Comparison of ENCODE assay signal across 12 mouse cellular contexts in the genomic region with DNA sequence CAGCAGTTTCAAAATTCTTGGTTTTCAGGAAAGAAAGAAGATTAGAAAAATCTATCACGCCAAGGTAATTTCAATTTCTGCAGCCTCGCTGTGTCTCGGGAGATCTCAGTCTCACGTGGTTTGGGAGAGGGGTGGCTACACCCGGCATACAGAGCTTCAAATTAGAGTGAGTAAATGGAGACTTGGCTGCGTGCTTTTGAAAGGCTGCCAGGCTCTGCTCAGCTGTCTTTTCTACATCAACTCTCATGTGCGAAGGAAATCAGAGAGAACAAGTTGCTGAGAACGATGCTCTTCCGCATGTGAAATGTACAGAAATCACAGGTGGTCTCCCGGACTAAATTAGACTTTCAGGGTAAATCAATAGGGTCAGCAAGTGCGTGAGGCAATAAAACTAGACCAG.
DNase-seq lines count a peak whose midpoint lies in the region; ATAC-seq and TF ChIP-seq lines count a peak whose summit lies in the region.
"Had no signal": no experiment of that assay in that cellular context is flagged by ENCODE, and none has a peak within 500 bp of the region (broad histone marks: within the 10 kb centered on the region; RNA-seq: fewer than 3 reads in every experiment).

No protein-coding gene starts in this region.

- no peak overlapping the region for H3K4me3 ChIP-seq in hindbrain, embryonic 15.5 days
- H3K4me3 ChIP-seq in hindbrain, embryonic 11.5 days (ENCODE audit: low read depth, low read length): no peak overlapping the region
- no peak overlapping the region for H3K4me3 ChIP-seq in midbrain, postnatal 0 days (ENCODE audit: low read depth, low read length)

- peak overlapping the region; percentile 16 for H3K4me2 ChIP-seq in hindbrain, embryonic 15.5 days
- no peak overlapping the region for H3K4me2 ChIP-seq in hindbrain, embryonic 11.5 days (replicated peaks; ENCODE audit: low read depth, low read length)
- no peak overlapping the region; the same call in 1 of the 2 replicates for H3K4me2 ChIP-seq in midbrain, postnatal 0 days (ENCODE audit: low read depth, low read length, poor library complexity, severe bottlenecking)

- ATAC-seq in hindbrain, embryonic 15.5 days (ENCODE audit: low FRiP score, low read depth): 0 out of 2 replicates have a peak, but pooled peaks have one; percentile 61
- no peak for ATAC-seq in hindbrain, embryonic 11.5 days (ENCODE audit: low FRiP score)
- ATAC-seq in midbrain, postnatal 0 days (ENCODE audit: low FRiP score): no peak
- no peak for ATAC-seq in inflammation-experienced regulatory T-cells, adult 6 months
- ATAC-seq: lung, postnatal 0 days had no signal

- no peaks in the 10 kb centered on the region for H3K36me3 ChIP-seq in hindbrain, embryonic 15.5 days
- no peaks in the 10 kb centered on the region for H3K36me3 ChIP-seq in hindbrain, embryonic 11.5 days (ENCODE audit: control insufficient read depth, insufficient read depth, low read length)
- H3K36me3 ChIP-seq in midbrain, postnatal 0 days (ENCODE audit: insufficient read depth, low read length): no peaks in the 10 kb centered on the region; the same call in 1 of the 2 replicates

- no peaks in the 10 kb centered on the region for H3K9me3 ChIP-seq in hindbrain, embryonic 15.5 days
- no peaks in the 10 kb centered on the region for H3K9me3 ChIP-seq in hindbrain, embryonic 11.5 days (ENCODE audit: control insufficient read depth, low read length)
- H3K9me3 ChIP-seq in midbrain, postnatal 0 days (ENCODE audit: low read length): no peaks in the 10 kb centered on the region

- 36% methylated on average over 11 of the region's 11 CpGs for WGBS in hindbrain, embryonic 15.5 days
- WGBS in hindbrain, embryonic 11.5 days: 79% methylated on average over 11 of the region's 11 CpGs
- WGBS in midbrain, postnatal 0 days: 46% methylated on average over 11 of the region's 11 CpGs

- peak overlapping the region; percentile 43 for H3K27ac ChIP-seq in hindbrain, embryonic 15.5 days (replicated peaks)
- H3K27ac ChIP-seq in hindbrain, embryonic 11.5 days (ENCODE audit: low read depth, low read length): no peak overlapping the region
- H3K27ac ChIP-seq in midbrain, postnatal 0 days (ENCODE audit: low read depth, low read length): no peak overlapping the region

- no peak for DNase-seq in hindbrain, embryonic 11.5 days (ENCODE audit: low spot score)
- DNase-seq in forelimb bud, embryonic 11.5 days (ENCODE audit: low read depth, low spot score): peak; percentile 19
- peak; percentile 68 to 79 for DNase-seq in layer of hippocampus, adult 8-10 months (ENCODE audit: low spot score in 2 of 2)
- peak; percentile 58 for DNase-seq in midbrain, postnatal 0 days (ENCODE audit: low spot score)
- DNase-seq in retina, postnatal 1 day: no peak
- no peak for DNase-seq in kidney, adult 18-20 months
- DNase-seq: adrenal gland, adult 2 months; cerebellum, postnatal 36 days; heart, postnatal 14 days had no signal

- no peak overlapping the region for H3K9ac ChIP-seq in hindbrain, embryonic 15.5 days
- no peak overlapping the region for H3K9ac ChIP-seq in hindbrain, embryonic 11.5 days (ENCODE audit: low read depth, low read length)
- no peak overlapping the region for H3K9ac ChIP-seq in midbrain, postnatal 0 days (replicated peaks; ENCODE audit: low read length, poor library complexity, severe bottlenecking)

- H3K4me1 ChIP-seq in hindbrain, embryonic 15.5 days (replicated peaks): peaks cover 26% of the 10 kb centered on the region
- no peaks in the 10 kb centered on the region for H3K4me1 ChIP-seq in hindbrain, embryonic 11.5 days (replicated peaks; ENCODE audit: control insufficient read depth, insufficient read depth, low read length)
- 0 out of 2 replicates have a peak, but pooled peaks cover 4% of the 10 kb centered on the region for H3K4me1 ChIP-seq in midbrain, postnatal 0 days (ENCODE audit: insufficient read depth, low read length)

- TF ChIP-seq CTCF in midbrain, postnatal 0 days (IDR thresholded peaks at IDR 0.05): no peak

- no peaks in the 10 kb centered on the region for H3K27me3 ChIP-seq in hindbrain, embryonic 15.5 days
- no peaks in the 10 kb centered on the region for H3K27me3 ChIP-seq in hindbrain, embryonic 11.5 days (ENCODE audit: control insufficient read depth, insufficient read depth, low read length)
- H3K27me3 ChIP-seq in midbrain, postnatal 0 days (ENCODE audit: insufficient read depth, low read length): no peaks in the 10 kb centered on the region

Comparison
In these comparisons a context has a peak if more than half of its experiments do, and no peak if none do; other contexts are left out.
1. DNase-seq: peak in forelimb bud, embryonic 11.5 days (single experiment), layer of hippocampus, adult 8-10 months (2 of 2) and midbrain, postnatal 0 days (single experiment); none in hindbrain, embryonic 11.5 days (single experiment), retina, postnatal 1 day (single experiment) and kidney, adult 18-20 months (single experiment).